Mouse (Mus musculus): ENCODE measurements around the gene Slc41a1. TPM values are rescaled to one million over a fixed set of nuclear protein-coding genes. Genes with fewer than 3 reads are reported as not detected.

Slc41a1 gene
- polyA plus RNA-seq, 1 experiment from 2014 or later, result 9.3 TPM

- 68% methylated on average over 2 of the region's 2 CpGs for WGBS
- no peak overlapping the region for H3K4me2 ChIP-seq (ENCODE audit: low read depth)
- H3K9me3 ChIP-seq (ENCODE audit: control insufficient read depth, low read length), result no peaks in the 10 kb centered on the region
- H3K27ac ChIP-seq (ENCODE audit: low read depth, low read length), result no peak overlapping the region
- ATAC-seq (ENCODE audit: insufficient read depth, low FRiP score, low TSS enrichment), result no peak
- H3K4me1 ChIP-seq (ENCODE audit: control insufficient read depth, insufficient read depth, low read length), result no peaks in the 10 kb centered on the region
- no peak overlapping the region for H3K4me3 ChIP-seq (ENCODE audit: low read depth, low read length)
- no peaks in the 10 kb centered on the region for H3K36me3 ChIP-seq (ENCODE audit: control insufficient read depth, insufficient read depth, low read length)
- H3K9ac ChIP-seq (ENCODE audit: low read length), result no peak overlapping the region
- no peak for DNase-seq (ENCODE audit: low spot score)
- H3K27me3 ChIP-seq (ENCODE audit: control insufficient read depth, insufficient read depth, low read length), result no peaks in the 10 kb centered on the region
Observed at GRCm38 (mm10) chr1:131886173-131886572, 58.9 kb downstream of the Slc41a1 start.

- no peak for DNase-seq (ENCODE audit: low spot score)
- no peaks in the 10 kb centered on the region for H3K27me3 ChIP-seq (ENCODE audit: control insufficient read depth, insufficient read depth, low read length)
- H3K27ac ChIP-seq (ENCODE audit: low read depth, low read length), result no peak overlapping the region
- 89% methylated on average over 3 of the region's 3 CpGs for WGBS
- no peaks in the 10 kb centered on the region for H3K9me3 ChIP-seq (ENCODE audit: control insufficient read depth, low read length)
- no peaks in the 10 kb centered on the region for H3K4me1 ChIP-seq (ENCODE audit: control insufficient read depth, insufficient read depth, low read length)
- no peak overlapping the region for H3K4me2 ChIP-seq (ENCODE audit: low read depth)
- no peak for ATAC-seq (ENCODE audit: insufficient read depth, low FRiP score, low TSS enrichment)
- no peak overlapping the region for H3K4me3 ChIP-seq (ENCODE audit: low read depth, low read length)
- H3K9ac ChIP-seq (ENCODE audit: low read length), result no peak overlapping the region
- no peaks in the 10 kb centered on the region for H3K36me3 ChIP-seq (ENCODE audit: control insufficient read depth, insufficient read depth, low read length)
Observed at GRCm38 (mm10) chr1:131886641-131887040, 59.3 kb downstream of the Slc41a1 start.

DNA sequence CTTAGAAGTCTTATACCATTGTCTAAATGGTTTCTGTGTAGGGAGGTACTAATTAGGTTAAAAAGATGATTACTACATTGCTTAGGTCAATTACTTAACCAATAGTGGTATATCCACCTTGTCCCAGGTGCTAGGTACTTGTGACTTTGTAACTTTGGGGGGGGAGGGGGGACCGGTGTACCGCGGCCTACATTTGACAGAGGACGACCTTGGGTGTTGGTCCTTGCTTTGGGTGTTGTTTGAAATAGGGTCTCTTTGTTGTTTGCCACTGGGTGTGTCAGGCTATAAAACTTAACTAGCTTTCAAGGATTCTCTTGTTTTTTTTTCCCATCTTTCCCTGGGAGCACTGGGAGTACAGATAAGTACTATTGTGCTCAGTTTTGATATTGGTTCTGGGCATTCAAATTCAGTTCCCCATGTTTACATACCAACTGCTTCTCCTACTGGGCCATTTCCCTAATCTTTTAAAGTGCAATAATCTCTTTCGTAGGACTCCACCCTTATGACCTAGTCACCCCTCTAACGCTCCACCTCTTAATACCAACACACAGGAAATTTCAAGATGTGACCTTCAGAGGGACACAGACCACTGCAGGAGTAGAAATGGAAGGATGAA lies 62.9 kb downstream of the Slc41a1 start:
- ATAC-seq (ENCODE audit: insufficient read depth, low FRiP score, low TSS enrichment) (no peak), DNase-seq (ENCODE audit: low spot score) (no peak)
- H3K9ac ChIP-seq (ENCODE audit: low read length), result no peak overlapping the region
- no peaks in the 10 kb centered on the region for H3K36me3 ChIP-seq (ENCODE audit: control insufficient read depth, insufficient read depth, low read length)
- H3K27ac ChIP-seq (ENCODE audit: low read depth, low read length), result no peak overlapping the region
- no peak overlapping the region for H3K4me3 ChIP-seq (ENCODE audit: low read depth, low read length)
- no peak overlapping the region for H3K4me2 ChIP-seq (ENCODE audit: low read depth)
- WGBS, result 55% methylated on average over 6 of the region's 6 CpGs
- H3K4me1 ChIP-seq (ENCODE audit: control insufficient read depth, insufficient read depth, low read length), result no peaks in the 10 kb centered on the region
- H3K9me3 ChIP-seq (ENCODE audit: control insufficient read depth, low read length), result no peaks in the 10 kb centered on the region
- no peaks in the 10 kb centered on the region for H3K27me3 ChIP-seq (ENCODE audit: control insufficient read depth, insufficient read depth, low read length)

DNA sequence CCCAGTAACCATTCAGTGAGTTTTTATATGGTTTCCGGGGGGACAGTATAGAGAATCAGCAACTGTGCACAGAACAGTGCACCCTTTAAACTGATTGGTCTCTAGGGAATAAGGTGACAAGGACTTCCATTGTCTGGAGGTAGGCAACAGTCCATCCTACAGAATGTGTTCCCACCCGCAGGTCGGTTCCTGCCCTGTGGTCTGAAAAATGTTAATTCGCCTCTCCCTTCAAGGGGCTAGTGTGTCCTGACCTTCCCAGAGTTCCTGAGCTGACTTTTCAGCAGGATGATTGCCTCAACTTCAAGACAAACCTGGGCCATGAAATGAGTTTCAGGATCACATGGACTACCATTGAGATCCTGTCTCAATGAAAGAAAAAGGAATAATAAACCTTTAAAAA lies 64.1 kb downstream of the Slc41a1 start:
- Histone ChIP-seq H3K4me2 (ENCODE audit: low read depth) (no peak overlapping the region), H3K9me3 (ENCODE audit: control insufficient read depth, low read length) (no peaks in the 10 kb centered on the region), H3K27me3 (ENCODE audit: control insufficient read depth, insufficient read depth, low read length) (no peaks in the 10 kb centered on the region), H3K9ac (ENCODE audit: low read length) (no peak overlapping the region), H3K4me3 (ENCODE audit: low read depth, low read length) (no peak overlapping the region), H3K4me1 (ENCODE audit: control insufficient read depth, insufficient read depth, low read length) (no peaks in the 10 kb centered on the region), H3K36me3 (ENCODE audit: control insufficient read depth, insufficient read depth, low read length) (no peaks in the 10 kb centered on the region), H3K27ac (ENCODE audit: low read depth, low read length) (no peak overlapping the region)
- 70% methylated on average over 4 of the region's 4 CpGs for WGBS
- ATAC-seq (ENCODE audit: insufficient read depth, low FRiP score, low TSS enrichment) (no peak), DNase-seq (ENCODE audit: low spot score) (no peak)

Other genes starting within 250 kb of the Slc41a1 start
- gene Avpr1b, start 228.3 kb upstream of the Slc41a1 start, polyA plus RNA-seq (2014; fragmentation: Nextera tagmentation; extraction: Ambion mirVana), result not detected in 2 replicates
- 0.18 and 0.49 TPM in 2 replicates for gene Ctse, start 189.2 kb upstream of the Slc41a1 start, polyA plus RNA-seq (2014; fragmentation: Nextera tagmentation; extraction: Ambion mirVana)
- 0.62 and 0.99 TPM in 2 replicates for gene Rab7b, start 138.8 kb upstream of the Slc41a1 start, polyA plus RNA-seq (2014; fragmentation: Nextera tagmentation; extraction: Ambion mirVana)
- gene Slc26a9, start 83.5 kb upstream of the Slc41a1 start, polyA plus RNA-seq (2014; fragmentation: Nextera tagmentation; extraction: Ambion mirVana), result not detected in 2 replicates
- gene Pm20d1, start 30.1 kb upstream of the Slc41a1 start, polyA plus RNA-seq (2014; fragmentation: Nextera tagmentation; extraction: Ambion mirVana), result 0.72 and 2.3 TPM in 2 replicates
- gene Rab29, start 39.7 kb downstream of the Slc41a1 start, polyA plus RNA-seq (2014; fragmentation: Nextera tagmentation; extraction: Ambion mirVana), result 10.3 and 10.4 TPM in 2 replicates
- 50.6 and 54.6 TPM in 2 replicates for gene Nucks1, start 83.0 kb downstream of the Slc41a1 start, polyA plus RNA-seq (2014; fragmentation: Nextera tagmentation; extraction: Ambion mirVana)
- gene Slc45a3, start 135.5 kb downstream of the Slc41a1 start, polyA plus RNA-seq (2014; fragmentation: Nextera tagmentation; extraction: Ambion mirVana), result 11.8 TPM in 2 replicates
- gene Elk4, start 180.1 kb downstream of the Slc41a1 start, polyA plus RNA-seq (2014; fragmentation: Nextera tagmentation; extraction: Ambion mirVana), result 18.7 and 21.6 TPM in 2 replicates
- 10.7 and 12.6 TPM in 2 replicates for gene Mfsd4a, start 240.6 kb downstream of the Slc41a1 start, polyA plus RNA-seq (2014; fragmentation: Nextera tagmentation; extraction: Ambion mirVana)